Mouse (Mus musculus) left cerebral cortex, adult 9 months (tissue): ENCODE results near the gene Chrna5.

Experiments
- DNase-seq, 2 experiments: peaks; one replicate each; pipeline ENCODE4 v3.0.0; 2022; ENCODE audit warnings: low spot score in 2 of 2

The Chrna5 gene

GRCm38 (mm10) chr9:55023902-55024583 lies 43.4 kb downstream of the Chrna5 start:
- DNase-seq = peak in 1 of 2 experiments; percentile 76

GRCm38 (mm10) chr9:55025534-55026274 lies 45.0 kb downstream of the Chrna5 start:
- no peak for DNase-seq

GRCm38 (mm10) chr9:55026275-55026663 lies 45.6 kb downstream of the Chrna5 start, which contains the start of gene Chrna3:
Chrna3 (minus strand) TSS chr9:55026562.
- no peak for DNase-seq

GRCm38 (mm10) chr9:55031435-55032167 lies 50.9 kb downstream of the Chrna5 start:
- DNase-seq = no peak

- no peak for DNase-seq
These were observed 58.3 kb downstream of the Chrna5 start for GRCm38 (mm10) chr9:55038948-55039347.

GRCm38 (mm10) chr9:55039983-55040382 lies 59.3 kb downstream of the Chrna5 start:
- no peak for DNase-seq

- DNase-seq = no peak
These were observed 60.7 kb downstream of the Chrna5 start for GRCm38 (mm10) chr9:55041389-55041788.

GRCm38 (mm10) chr9:55043688-55044087 lies 63.0 kb downstream of the Chrna5 start:
- DNase-seq = no peak

GRCm38 (mm10) chr9:55045001-55045400 lies 64.3 kb downstream of the Chrna5 start:
- no peak for DNase-seq

- no peak for DNase-seq
These were observed 66.1 kb downstream of the Chrna5 start for GRCm38 (mm10) chr9:55046764-55047163.

GRCm38 (mm10) chr9:55048211-55048880 lies 67.7 kb downstream of the Chrna5 start, which contains the start of gene Chrnb4:
Chrnb4 (minus strand) TSS chr9:55048779.
- DNase-seq = no peak

GRCm38 (mm10) chr9:55055386-55055930 lies 74.8 kb downstream of the Chrna5 start:
- no peak for DNase-seq
